Mouse (Mus musculus) liver, adult 2 months (tissue): ENCODE data around the gene Tex33.

Experiments used
- CTCF ChIP-seq: fragments of 200-500 bp; IDR thresholded peaks from 2 replicates; pipeline ENCODE4 v1.5.1; 2011; ENCODE audit warnings: low read depth, low read length, control low read depth
- POLR2A ChIP-seq: fragments of 200-500 bp; IDR thresholded peaks from 2 replicates; pipeline ENCODE4 v1.6.1; 2011; ENCODE audit warnings: low read length, control low read depth; ENCODE audit not compliant: insufficient read depth; ENCODE audit errors: extremely low read depth

DNA sequence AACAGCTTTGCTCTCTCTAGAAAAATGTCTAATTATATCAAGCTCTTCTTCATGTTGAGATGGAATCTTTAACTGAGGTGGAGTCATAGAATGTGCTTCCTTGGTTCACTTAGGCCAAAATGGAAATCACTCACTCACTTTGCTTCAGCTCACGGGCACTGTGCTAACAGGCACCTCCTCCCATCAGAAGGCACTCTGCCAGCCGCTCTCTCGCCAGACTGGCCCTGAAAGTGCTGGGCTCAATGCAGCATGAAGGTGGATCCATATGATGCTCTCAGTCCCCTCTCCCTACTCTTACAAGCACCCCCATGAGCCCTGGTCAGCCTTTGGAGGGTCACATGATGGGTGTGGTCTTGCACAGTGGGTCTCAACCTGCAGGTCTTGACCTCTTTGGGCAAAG, 21.5 kb downstream of the Tex33 start:
- TF ChIP-seq POLR2A (no peak), CTCF (no peak)
